Mouse (Mus musculus) thymus, adult 2 months (tissue): ENCODE data around the gene Snx3.

Source experiments
- CTCF ChIP-seq: fragments of 200-500 bp; IDR thresholded peaks from 2 replicates; pipeline ENCODE4 v1.5.1; 2012; ENCODE audit warnings: mild to moderate bottlenecking, control low read depth, low read length, moderate library complexity, borderline replicate concordance; ENCODE audit not compliant: control insufficient read depth, poor library complexity, insufficient read depth; ENCODE audit errors: extremely low read depth
- POLR2A ChIP-seq: fragments of 200-500 bp; IDR thresholded peaks from 2 replicates; pipeline ENCODE4 v1.6.1; 2012; ENCODE audit warnings: mild to moderate bottlenecking, low read length, control low read depth, moderate library complexity; ENCODE audit not compliant: control insufficient read depth, poor library complexity, insufficient read depth; ENCODE audit errors: extremely low read depth

GRCm38 (mm10) chr10:42514125-42514524 lies 12.3 kb downstream of the Snx3 start:
- TF ChIP-seq CTCF (no peak), POLR2A (no peak)
